Mouse (Mus musculus): ENCODE measurements around the gene Ptpre. TPM values are rescaled to one million over a fixed set of nuclear protein-coding genes. Genes with fewer than 3 reads are reported as not detected.

The Ptpre gene
- total and polyA plus RNA-seq, 3 experiments: 2.3 to 6.9 (median 3.7) TPM

- no peak for TF ChIP-seq MAFK (IDR thresholded peaks at IDR 0.05; ENCODE audit: insufficient replicate concordance, low read length)
- TF ChIP-seq CHD1 (IDR thresholded peaks at IDR 0.05; ENCODE audit: low read depth, low read length): no peak
- TF ChIP-seq MEF2A (IDR thresholded peaks at IDR 0.05; ENCODE audit: borderline replicate concordance, low read depth, low read length): no peak
- peak; percentile 72; the same call in 1 of the 2 replicates for TF ChIP-seq TCF12 (IDR thresholded peaks at IDR 0.05; ENCODE audit: low read depth, low read length)
- TF ChIP-seq ELF1 (IDR thresholded peaks at IDR 0.05; ENCODE audit: low read depth, low read length): no peak
- no peak for TF ChIP-seq HCFC1 (IDR thresholded peaks at IDR 0.05; ENCODE audit: low read depth, low read length)
These were observed 175.3 kb downstream of the Ptpre start (continued) for GRCm38 (mm10) chr7:135712534-135712933.

- no peak for DNase-seq (ENCODE audit: extremely low read depth)
- peak overlapping the region; percentile 80 for H3K4me2 ChIP-seq (ENCODE audit: insufficient read depth, low read depth, poor library complexity, severe bottlenecking)
- dilution Hi-C loops (cut with MboI; ENCODE audit: extremely low pct_ligation_motif_present, extremely low pct_unique_long_range_greater_than_20kb, low sequenced_read_pairs): no loop called here
- no peaks in the 10 kb centered on the region for H3K9me3 ChIP-seq (replicated peaks; ENCODE audit: low read length)
- peaks cover 21 to 34% of the 10 kb centered on the region in 2 experiments for H3K36me3 ChIP-seq (replicated peaks in 1 of 2; ENCODE audit: control insufficient read depth in 1 of 2, insufficient read depth in 1 of 2, low read length in 1 of 2)
- H3K4me3 ChIP-seq (replicated peaks in 1 of 3; ENCODE audit: low read depth in 2 of 3, low read length in 2 of 3, poor library complexity in 1 of 3): peak overlapping the region; percentile 64 to 94 (median 92)
- TF ChIP-seq CHD1 (IDR thresholded peaks at IDR 0.05; ENCODE audit: low read depth, low read length): 0 out of 2 replicates have a peak, but pooled peaks have one; percentile 19
- no peak for TF ChIP-seq GABPA (IDR thresholded peaks at IDR 0.05; ENCODE audit: insufficient replicate concordance, low read depth, low read length)
- peaks cover 72% of the 10 kb centered on the region for H3K79me2 ChIP-seq (replicated peaks; ENCODE audit: control insufficient read depth, extremely low read depth, insufficient read depth, poor library complexity, severe bottlenecking)
- H3K27ac ChIP-seq (ENCODE audit: insufficient read depth, low read depth): peak overlapping the region; percentile 60
- H3K4me1 ChIP-seq (ENCODE audit: control insufficient read depth in 1 of 2, insufficient read depth in 2 of 2): peaks cover 0 to 32% of the 10 kb centered on the region in 2 experiments; a peak in 3 of 4 replicates
- no peaks in the 10 kb centered on the region for H3K27me3 ChIP-seq (replicated peaks)
- H3K9ac ChIP-seq (ENCODE audit: insufficient read depth, low read depth): peak overlapping the region; percentile 80
- in situ Hi-C loops (cut with MboI; ENCODE audit: low pct_ligation_motif_present, low pct_unique_long_range_greater_than_20kb, low sequenced_read_pairs): no loop called here
These were observed 176.0 kb downstream of the Ptpre start for GRCm38 (mm10) chr7:135713326-135713725.

- TF ChIP-seq MAFK (IDR thresholded peaks at IDR 0.05; ENCODE audit: insufficient replicate concordance, low read length): 0 out of 2 replicates have a peak, but pooled peaks have one; percentile 21
- TF ChIP-seq ETS1 (conservative IDR thresholded peaks at IDR 0.05; ENCODE audit: low read depth, low read length): no peak
- Histone ChIP-seq H3K27me3 (replicated peaks) (no peaks in the 10 kb centered on the region), H3K4me1 (ENCODE audit: control insufficient read depth in 1 of 2, insufficient read depth in 2 of 2) (peaks cover 0 to 36% of the 10 kb centered on the region in 2 experiments; a peak in 3 of 4 replicates), H3K79me2 (replicated peaks; ENCODE audit: control insufficient read depth, extremely low read depth, insufficient read depth, poor library complexity, severe bottlenecking) (peaks cover 54% of the 10 kb centered on the region), H3K36me3 (replicated peaks in 1 of 2; ENCODE audit: control insufficient read depth in 1 of 2, insufficient read depth in 1 of 2, low read length in 1 of 2) (peaks cover 6 to 16% of the 10 kb centered on the region in 2 experiments), H3K27ac (ENCODE audit: insufficient read depth, low read depth) (peak overlapping the region; percentile 61), H3K9me3 (replicated peaks; ENCODE audit: low read length) (no peaks in the 10 kb centered on the region), H3K9ac (ENCODE audit: insufficient read depth, low read depth) (peak overlapping the region; percentile 80), H3K4me2 (ENCODE audit: insufficient read depth, low read depth, poor library complexity, severe bottlenecking) (peak overlapping the region; percentile 24), H3K4me3 (replicated peaks in 1 of 3; ENCODE audit: low read depth in 2 of 3, low read length in 2 of 3, poor library complexity in 1 of 3) (peak overlapping the region; percentile 92 to 94 (median 93))
- no peak for DNase-seq (ENCODE audit: extremely low read depth)
- dilution Hi-C loops (cut with MboI; ENCODE audit: extremely low pct_ligation_motif_present, extremely low pct_unique_long_range_greater_than_20kb, low sequenced_read_pairs): no loop called here
- in situ Hi-C loops (cut with MboI; ENCODE audit: low pct_ligation_motif_present, low pct_unique_long_range_greater_than_20kb, low sequenced_read_pairs): no loop called here
These were observed 177.9 kb downstream of the Ptpre start for GRCm38 (mm10) chr7:135715166-135715565.
